Mouse (Mus musculus): ENCODE measurements at regions not wholly inside any gene's neighbourhood (a gene's known extent, or its start where the extent isn't known, plus 50 kb on each side); places are given as distances from the start of the nearest gene placed in this dataset.

GRCm38 (mm10) chr15:11701246-11701645, 205.8 kb downstream of the Npr3 start:
- no peak overlapping the region for H3K4me3 ChIP-seq
- intact Hi-C loops (cut with DNase I) = no loop called here
- TF ChIP-seq CTCF (IDR thresholded peaks at IDR 0.05) = no peak
- DNase-seq (ENCODE audit: extremely low spot score in 1 of 2, low spot score in 2 of 2) = no peak
- no peak overlapping the region for H3K27ac ChIP-seq

GRCm38 (mm10) chr15:11699929-11700328, 207.2 kb downstream of the Npr3 start:
- DNase-seq (ENCODE audit: extremely low spot score in 1 of 2, low spot score in 2 of 2) = no peak
- no peak for TF ChIP-seq CTCF (IDR thresholded peaks at IDR 0.05)
- Histone ChIP-seq H3K4me3 (no peak overlapping the region), H3K27ac (no peak overlapping the region)
- intact Hi-C loops (cut with DNase I) = no loop called here

GRCm38 (mm10) chr15:11697060-11697459, 210.0 kb downstream of the Npr3 start:
- intact Hi-C loops (cut with DNase I) = no loop called here

DNA sequence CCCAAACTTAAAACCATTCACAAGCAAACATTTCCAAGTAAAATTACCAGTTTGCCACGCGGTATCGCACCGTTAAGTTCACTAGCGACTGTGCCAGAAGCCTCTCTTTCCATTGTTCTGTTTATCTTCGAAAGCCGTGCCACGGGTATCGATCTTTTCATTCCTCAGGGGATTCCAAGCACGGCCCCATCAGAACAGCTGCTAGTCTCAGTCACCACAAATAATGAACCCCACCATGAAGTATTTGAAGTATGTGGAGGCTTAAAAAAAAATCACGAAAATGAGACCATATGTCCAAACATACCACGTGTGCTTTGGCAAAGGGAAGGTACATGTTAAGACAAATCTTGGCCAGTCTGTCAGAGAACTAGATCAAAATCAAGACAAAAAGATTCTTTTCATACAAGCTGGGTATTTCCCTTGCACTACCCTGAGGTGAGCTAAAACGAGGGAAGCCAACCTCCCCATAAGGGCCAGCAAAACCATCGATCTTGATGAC, 213.3 kb downstream of the Npr3 start:
- Histone ChIP-seq H3K4me3 (no peak overlapping the region), H3K27ac (no peak overlapping the region)
- DNase-seq (ENCODE audit: extremely low spot score in 1 of 2, low spot score in 2 of 2) = no peak
- intact Hi-C loops (cut with DNase I) = no loop called here
- TF ChIP-seq CTCF (IDR thresholded peaks at IDR 0.05) = no peak

More at GRCm38 (mm10) chr15:11697060-11697459, 210.0 kb downstream of the Npr3 start:
- DNase-seq (ENCODE audit: extremely low spot score in 1 of 2, low spot score in 2 of 2) = no peak
- H3K4me3 ChIP-seq = no peak overlapping the region
- no peak for TF ChIP-seq CTCF (IDR thresholded peaks at IDR 0.05)
- no peak overlapping the region for H3K27ac ChIP-seq

DNA sequence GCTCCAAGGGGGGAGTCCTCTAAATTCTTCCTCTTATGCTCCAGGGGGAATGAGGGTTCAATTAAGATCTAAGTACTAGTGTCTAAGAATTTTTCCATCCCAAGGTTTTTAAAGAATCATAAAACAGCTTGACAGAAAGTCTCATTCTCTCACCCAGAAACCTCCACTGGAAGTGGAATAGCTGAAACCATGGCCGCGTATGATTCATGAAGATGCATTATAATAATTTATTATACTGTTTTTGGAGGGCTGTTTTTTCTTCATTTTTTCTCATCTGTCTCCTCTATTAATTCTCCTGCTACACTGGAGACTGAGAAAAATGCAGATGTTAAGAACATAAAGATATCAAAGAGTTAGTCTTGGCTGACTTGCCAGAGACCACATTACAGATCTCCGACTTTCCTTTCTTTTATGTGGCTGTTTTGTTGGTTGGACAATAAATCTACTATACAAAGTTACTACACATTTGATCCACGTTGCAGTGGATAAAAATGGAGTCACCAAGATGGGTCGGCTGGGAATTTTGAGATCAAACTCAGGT, 242.2 kb downstream of the Npr3 start:
- Histone ChIP-seq H3K4me3 (no peak overlapping the region), H3K27ac (no peak overlapping the region)
- DNase-seq (ENCODE audit: extremely low spot score in 1 of 2, low spot score in 2 of 2) = no peak
- TF ChIP-seq CTCF (IDR thresholded peaks at IDR 0.05) = no peak
- intact Hi-C loops (cut with DNase I) = no loop called here

GRCm38 (mm10) chr15:11655168-11655567, 251.9 kb downstream of the Npr3 start:
- H3K4me3 ChIP-seq = no peak overlapping the region
- TF ChIP-seq CTCF (IDR thresholded peaks at IDR 0.05) = no peak
- no peak for DNase-seq (ENCODE audit: extremely low spot score in 1 of 2, low spot score in 2 of 2)
- no peak overlapping the region for H3K27ac ChIP-seq
- intact Hi-C loops (cut with DNase I) = no loop called here

DNA sequence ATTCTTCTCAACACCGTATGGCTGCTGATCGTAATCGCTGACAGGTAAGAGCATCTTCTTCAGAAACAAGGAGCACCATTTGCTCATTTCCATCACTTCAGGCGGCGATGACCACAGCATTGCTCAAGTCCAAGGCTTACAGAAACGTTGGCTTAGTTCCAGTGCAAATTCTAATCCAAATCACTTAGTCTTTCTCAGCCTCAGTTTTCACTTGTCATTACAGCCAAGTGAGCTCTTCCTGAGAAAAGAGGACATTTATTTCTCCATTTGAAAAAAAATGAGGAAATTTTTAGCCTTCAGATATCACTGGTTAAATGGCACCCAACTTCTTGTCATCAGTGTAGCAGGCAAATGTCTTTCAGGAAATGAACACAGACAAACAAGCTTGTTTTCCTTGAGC, 246.8 kb upstream of the Tars start:
- intact Hi-C loops (cut with DNase I) = no loop called here
- no peak for DNase-seq (ENCODE audit: extremely low spot score in 1 of 2, low spot score in 2 of 2)

DNA sequence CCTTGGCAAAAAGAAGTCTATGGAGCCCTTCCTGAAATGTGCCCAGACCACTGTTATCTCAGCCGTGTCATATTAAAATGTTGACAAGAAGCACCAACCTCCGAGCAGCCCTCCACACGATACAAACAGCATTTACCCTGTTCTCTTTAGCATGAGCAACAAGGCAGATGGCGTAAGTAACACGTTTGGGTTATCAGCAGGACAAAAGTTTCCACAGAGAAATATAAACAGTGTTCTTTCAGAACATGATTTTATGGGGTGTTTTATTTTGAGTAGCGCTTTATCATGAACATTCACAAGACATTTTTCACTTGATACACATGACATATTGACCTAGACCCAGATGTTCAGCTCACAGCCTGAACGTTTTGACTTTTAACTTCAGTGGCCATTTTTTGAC, 245.3 kb upstream of the Tars start:
- intact Hi-C loops (cut with DNase I) = no loop called here
- no peak for DNase-seq (ENCODE audit: extremely low spot score in 1 of 2, low spot score in 2 of 2)
- no peak for TF ChIP-seq CTCF (IDR thresholded peaks at IDR 0.05)
- no peak overlapping the region for H3K27ac ChIP-seq
- no peak overlapping the region for H3K4me3 ChIP-seq

More for the DNA sequence above, 246.8 kb upstream of the Tars start:
- no peak for TF ChIP-seq CTCF (IDR thresholded peaks at IDR 0.05)
- Histone ChIP-seq H3K4me3 (no peak overlapping the region), H3K27ac (no peak overlapping the region)

DNA sequence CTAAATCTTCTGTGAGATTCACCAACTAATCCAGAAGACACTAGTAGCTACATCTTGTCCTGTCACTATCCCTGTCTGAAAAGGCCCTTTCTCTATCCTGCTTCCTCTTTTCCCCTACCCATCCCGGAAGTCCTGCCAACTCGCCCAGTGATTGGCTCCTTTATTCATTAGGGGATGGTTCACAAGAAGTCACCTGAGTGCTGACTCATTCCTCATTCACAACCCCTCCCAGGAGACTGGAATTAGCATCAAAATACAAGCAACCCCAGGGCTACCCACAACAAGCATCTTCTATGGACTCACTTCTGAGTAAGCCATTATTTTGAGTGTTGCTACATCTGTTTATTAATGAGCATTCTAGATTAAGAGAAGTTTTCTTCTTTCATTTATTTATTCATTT, 231.2 kb upstream of the Tars start:
- Histone ChIP-seq H3K4me3 (no peak overlapping the region), H3K27ac (no peak overlapping the region)
- intact Hi-C loops (cut with DNase I) = no loop called here
- TF ChIP-seq CTCF (IDR thresholded peaks at IDR 0.05) = no peak
- no peak for DNase-seq (ENCODE audit: extremely low spot score in 1 of 2, low spot score in 2 of 2)

- DNase-seq (ENCODE audit: extremely low spot score in 1 of 2, low spot score in 2 of 2) = no peak
- H3K4me3 ChIP-seq = no peak overlapping the region
- TF ChIP-seq CTCF (IDR thresholded peaks at IDR 0.05) = no peak
- intact Hi-C loops (cut with DNase I) = no loop called here
- no peak overlapping the region for H3K27ac ChIP-seq
Measured at GRCm38 (mm10) chr15:11626433-11626832, 227.0 kb upstream of the Tars start.

GRCm38 (mm10) chr15:11612416-11612815, 213.0 kb upstream of the Tars start:
- intact Hi-C loops (cut with DNase I) = no loop called here
- no peak for TF ChIP-seq CTCF (IDR thresholded peaks at IDR 0.05)
- Histone ChIP-seq H3K27ac (no peak overlapping the region), H3K4me3 (no peak overlapping the region)
- DNase-seq (ENCODE audit: extremely low spot score in 1 of 2, low spot score in 2 of 2) = no peak

DNA sequence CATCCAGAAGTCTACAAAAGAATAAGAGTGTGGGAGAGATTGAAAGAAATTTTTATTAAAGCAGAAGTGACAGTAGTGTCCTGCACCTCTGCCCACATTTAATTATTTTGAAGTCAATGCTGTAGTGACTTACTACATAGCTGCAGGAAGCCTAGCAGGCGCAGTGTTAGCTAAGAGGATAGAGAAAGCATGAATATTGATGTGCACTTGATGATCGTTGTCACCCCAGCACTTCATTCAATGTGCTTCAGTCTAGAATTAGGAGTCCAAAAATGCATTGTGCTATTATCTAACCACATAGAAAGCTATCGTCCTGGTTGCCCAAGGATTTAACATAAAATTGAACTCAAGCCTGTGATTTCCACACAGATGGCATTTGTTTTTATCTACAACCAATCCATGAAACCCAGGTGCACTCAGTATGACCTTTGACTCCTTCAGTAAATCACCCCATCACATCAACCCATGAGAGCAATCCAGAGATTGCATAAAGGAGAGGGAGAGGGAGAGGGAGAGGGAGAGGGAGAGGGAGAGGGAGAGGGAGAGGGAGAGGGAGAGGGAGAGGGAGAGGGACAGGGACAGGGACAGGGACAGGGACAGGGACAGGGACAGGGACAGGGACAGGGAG, 210.7 kb upstream of the Tars start:
- no peak overlapping the region for H3K4me3 ChIP-seq
- DNase-seq (ENCODE audit: extremely low spot score in 1 of 2, low spot score in 2 of 2) = no peak
- TF ChIP-seq CTCF (IDR thresholded peaks at IDR 0.05) = no peak
- intact Hi-C loops (cut with DNase I) = no loop called here
- no peak overlapping the region for H3K27ac ChIP-seq

DNA sequence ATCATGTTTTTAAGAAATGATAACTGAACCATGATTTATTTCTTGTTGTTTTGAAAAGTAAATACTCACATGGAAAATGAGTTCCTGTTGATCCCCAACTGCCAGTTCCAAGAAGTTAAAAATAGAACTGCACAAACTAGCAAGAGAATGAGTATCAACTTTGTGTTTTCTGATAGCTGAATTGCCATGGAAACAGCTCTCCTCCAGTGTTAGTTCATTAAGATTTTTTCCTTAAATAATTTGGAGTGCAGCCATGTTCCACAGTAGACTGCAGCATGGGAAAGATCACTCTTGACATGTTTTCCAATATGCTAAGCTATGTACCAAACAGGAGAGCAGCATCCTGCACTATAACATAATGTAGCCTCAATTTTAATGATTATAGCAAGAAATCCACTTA, 208.0 kb upstream of the Tars start:
- DNase-seq (ENCODE audit: extremely low spot score in 1 of 2, low spot score in 2 of 2) = no peak
- Histone ChIP-seq H3K4me3 (no peak overlapping the region), H3K27ac (no peak overlapping the region)
- no peak for TF ChIP-seq CTCF (IDR thresholded peaks at IDR 0.05)
- intact Hi-C loops (cut with DNase I) = no loop called here
